8 mouse cellular contexts compared by ENCODE assay signal in genomic region chr5:145230641-145231040, GRCm38 (mm10). TPM values are rescaled to one million over a fixed set of nuclear protein-coding genes. Genes with fewer than 3 reads are reported as not detected.
DNase-seq lines count a peak whose midpoint lies in the region; ATAC-seq and TF ChIP-seq lines count a peak whose summit lies in the region.

No protein-coding gene starts in this region.

- no peak for TF ChIP-seq EP300 in liver, postnatal 0 days (IDR thresholded peaks at IDR 0.05; ENCODE audit: low read depth)

- 89% methylated on average over 4 of the region's 4 CpGs for WGBS in intestine, embryonic 14.5 days
- WGBS in liver, postnatal 0 days (ENCODE audit: insufficient replicate concordance) = 79% methylated on average over 4 of the region's 4 CpGs

- H3K4me2 ChIP-seq in intestine, embryonic 14.5 days (ENCODE audit: low read length) = peak overlapping the region; percentile 82
- H3K4me2 ChIP-seq in liver, postnatal 0 days (ENCODE audit: low read depth, low read length) = peak overlapping the region; percentile 82

- H3K36me3 ChIP-seq in erythroblast, embryonic 14.5 days (ENCODE audit: control insufficient read depth) = peaks cover 26% of the 10 kb centered on the region
- H3K36me3 ChIP-seq in intestine, embryonic 14.5 days (ENCODE audit: control insufficient read depth, insufficient read depth, low read length) = peaks cover 24% of the 10 kb centered on the region
- peaks cover 24% of the 10 kb centered on the region for H3K36me3 ChIP-seq in liver, postnatal 0 days (replicated peaks; ENCODE audit: insufficient read depth, low read length)

- H3K27me3 ChIP-seq in erythroblast, embryonic 14.5 days (ENCODE audit: control insufficient read depth) = no peaks in the 10 kb centered on the region
- no peaks in the 10 kb centered on the region for H3K27me3 ChIP-seq in intestine, embryonic 14.5 days (replicated peaks; ENCODE audit: control insufficient read depth, insufficient read depth, low read length)
- H3K27me3 ChIP-seq in liver, postnatal 0 days (ENCODE audit: insufficient read depth, low read length) = no peaks in the 10 kb centered on the region

- no peak for TF ChIP-seq POLR2A in bone marrow macrophage, adult 2 months (IDR thresholded peaks at IDR 0.05; ENCODE audit: borderline replicate concordance, low read depth, low read length)

- DNase-seq in intestine, embryonic 14.5 days (ENCODE audit: low spot score) = no peak
- no peak for DNase-seq in liver, postnatal 0 days
- DNase-seq in spleen, postnatal 10 days (ENCODE audit: low spot score in 2 of 2) = no peak
- DNase-seq in cerebellum, postnatal 4 days (ENCODE audit: low spot score in 2 of 2) = no peak
- DNase-seq in cerebellum, postnatal 25 days = no peak

- no peaks in the 10 kb centered on the region for H3K9me3 ChIP-seq in erythroblast, embryonic 14.5 days (ENCODE audit: control insufficient read depth, low read length)
- no peaks in the 10 kb centered on the region for H3K9me3 ChIP-seq in intestine, embryonic 14.5 days (ENCODE audit: control insufficient read depth, low read length)
- no peaks in the 10 kb centered on the region for H3K9me3 ChIP-seq in liver, postnatal 0 days (ENCODE audit: low read length)

- no peak for TF ChIP-seq CTCF in bone marrow macrophage, adult 2 months (IDR thresholded peaks at IDR 0.05; ENCODE audit: low read depth, low read length)
- no peak for TF ChIP-seq CTCF in liver, postnatal 0 days (IDR thresholded peaks at IDR 0.05; ENCODE audit: low read depth)

- peak overlapping the region; percentile 73 for H3K4me3 ChIP-seq in erythroblast, embryonic 14.5 days (replicated peaks)
- peak overlapping the region; percentile 68; the same call in 1 of the 2 replicates for H3K4me3 ChIP-seq in bone marrow macrophage, adult 2 months (ENCODE audit: insufficient read depth, low read length)
- H3K4me3 ChIP-seq in intestine, embryonic 14.5 days (ENCODE audit: low read depth, low read length) = peak overlapping the region; percentile 97; the same call in 1 of the 2 replicates
- 0 out of 2 replicates have a peak overlapping the region, but pooled peaks have one; percentile 99 for H3K4me3 ChIP-seq in liver, postnatal 0 days (ENCODE audit: low read depth, low read length)

- peak overlapping the region; percentile 98; the same call in 1 of the 2 replicates for H3K9ac ChIP-seq in intestine, embryonic 14.5 days (ENCODE audit: low read length)
- H3K9ac ChIP-seq in liver, postnatal 0 days (replicated peaks) = peak overlapping the region; percentile 99; the same call in 1 of the 2 replicates

- peaks cover 29% of the 10 kb centered on the region for H3K4me1 ChIP-seq in erythroblast, embryonic 14.5 days (ENCODE audit: control insufficient read depth)
- peaks cover 8% of the 10 kb centered on the region; the same call in 1 of the 2 replicates for H3K4me1 ChIP-seq in bone marrow macrophage, adult 2 months (ENCODE audit: control insufficient read depth, insufficient read depth, low read length)
- H3K4me1 ChIP-seq in intestine, embryonic 14.5 days (replicated peaks; ENCODE audit: control insufficient read depth, insufficient read depth, low read length) = peaks cover 12% of the 10 kb centered on the region; the same call in 1 of the 2 replicates
- peaks cover 8% of the 10 kb centered on the region for H3K4me1 ChIP-seq in liver, postnatal 0 days (ENCODE audit: insufficient read depth)

- no peak for ATAC-seq in erythroblast, adult 5-6 weeks (replicated peaks; ENCODE audit: low FRiP score, poor library complexity, severe bottlenecking)
- ATAC-seq in intestine, embryonic 14.5 days (replicated peaks; ENCODE audit: low FRiP score, low TSS enrichment, low read depth) = no peak
- ATAC-seq in liver, postnatal 0 days = no peak

- peak overlapping the region; percentile 92 for H3K27ac ChIP-seq in bone marrow macrophage, adult 2 months (ENCODE audit: insufficient read depth, low read depth, low read length)
- H3K27ac ChIP-seq in intestine, embryonic 14.5 days (ENCODE audit: low read depth) = no peak overlapping the region
- peak overlapping the region; percentile 99 for H3K27ac ChIP-seq in liver, postnatal 0 days (ENCODE audit: low read depth)

RNA-seq across cellular contexts. Expression of gene Zfp655, which starts 0.9 kb away (rescaled TPM):
- polyA plus RNA-seq in erythroblast, embryonic 14.5 days (2012) = 0.87 and 1.1 TPM in 2 replicates
- total RNA-seq in erythroblast, adult 5-6 weeks (2015; ENCODE audit: low replicate concordance) = 24.8 and 33.9 TPM in 2 replicates
- 36.8 and 44.6 TPM in 2 replicates for total RNA-seq in erythroblast, adult 5-6 weeks (2017; ENCODE audit: low replicate concordance)
- 26.7 and 27.5 TPM in 2 replicates for polyA plus RNA-seq in bone marrow macrophage, adult 2 months (2012; ENCODE audit: insufficient read depth, insufficient read length, missing spikeins)
- 35.9 and 42.2 TPM in 2 replicates for polyA plus RNA-seq in intestine, embryonic 14.5 days (2014; fragmentation: Nextera tagmentation; extraction: Ambion mirVana)
- polyA plus RNA-seq in liver, postnatal 0 days (2015; fragmentation: Nextera tagmentation; extraction: Ambion mirVana) = 25.4 and 27.4 TPM in 2 replicates

RNA-seq across cellular contexts. Expression of gene Zkscan5, which starts 26.3 kb away (rescaled TPM):
- polyA plus RNA-seq in erythroblast, embryonic 14.5 days (2012) = 0.13 and 0.15 TPM in 2 replicates
- 4.4 TPM in 1 of 2 replicates, not detected in the other for total RNA-seq in erythroblast, adult 5-6 weeks (2015; ENCODE audit: low replicate concordance)
- 3.9 and 8.9 TPM in 2 replicates for total RNA-seq in erythroblast, adult 5-6 weeks (2017; ENCODE audit: low replicate concordance)
- 7.8 and 9.5 TPM in 2 replicates for polyA plus RNA-seq in bone marrow macrophage, adult 2 months (2012; ENCODE audit: insufficient read depth, insufficient read length, missing spikeins)
- polyA plus RNA-seq in intestine, embryonic 14.5 days (2014; fragmentation: Nextera tagmentation; extraction: Ambion mirVana) = 13.1 and 13.6 TPM in 2 replicates
- 2.8 and 3.8 TPM in 2 replicates for polyA plus RNA-seq in liver, postnatal 0 days (2015; fragmentation: Nextera tagmentation; extraction: Ambion mirVana)

RNA-seq across cellular contexts. Expression of gene Zkscan14, which starts 29.0 kb away (rescaled TPM):
- polyA plus RNA-seq in erythroblast, embryonic 14.5 days (2012) = 1.3 and 2.0 TPM in 2 replicates
- 10.6 and 12.3 TPM in 2 replicates for total RNA-seq in erythroblast, adult 5-6 weeks (2015; ENCODE audit: low replicate concordance)
- total RNA-seq in erythroblast, adult 5-6 weeks (2017; ENCODE audit: low replicate concordance) = 38.9 and 39.4 TPM in 2 replicates
- 8.0 and 8.4 TPM in 2 replicates for polyA plus RNA-seq in bone marrow macrophage, adult 2 months (2012; ENCODE audit: insufficient read depth, insufficient read length, missing spikeins)
- polyA plus RNA-seq in intestine, embryonic 14.5 days (2014; fragmentation: Nextera tagmentation; extraction: Ambion mirVana) = 8.5 and 9.1 TPM in 2 replicates
- 5.0 and 5.5 TPM in 2 replicates for polyA plus RNA-seq in liver, postnatal 0 days (2015; fragmentation: Nextera tagmentation; extraction: Ambion mirVana)

RNA-seq across cellular contexts. Expression of gene Atp5j2, which starts 38.8 kb away (rescaled TPM):
- polyA plus RNA-seq in erythroblast, embryonic 14.5 days (2012) = 8.3 and 21.1 TPM in 2 replicates
- 78.0 and 168 TPM in 2 replicates for total RNA-seq in erythroblast, adult 5-6 weeks (2015; ENCODE audit: low replicate concordance)
- 43.4 and 55.3 TPM in 2 replicates for total RNA-seq in erythroblast, adult 5-6 weeks (2017; ENCODE audit: low replicate concordance)
- 271 and 314 TPM in 2 replicates for polyA plus RNA-seq in bone marrow macrophage, adult 2 months (2012; ENCODE audit: insufficient read depth, insufficient read length, missing spikeins)
- 681 and 724 TPM in 2 replicates for polyA plus RNA-seq in intestine, embryonic 14.5 days (2014; fragmentation: Nextera tagmentation; extraction: Ambion mirVana)
- 411 and 425 TPM in 2 replicates for polyA plus RNA-seq in liver, postnatal 0 days (2015; fragmentation: Nextera tagmentation; extraction: Ambion mirVana)

RNA-seq across cellular contexts. Expression of gene Zscan25, which starts 49.7 kb away (rescaled TPM):
- 1.3 and 1.7 TPM in 2 replicates for polyA plus RNA-seq in erythroblast, embryonic 14.5 days (2012)
- total RNA-seq in erythroblast, adult 5-6 weeks (2015; ENCODE audit: low replicate concordance) = 0.63 and 1.7 TPM in 2 replicates
- 2.4 TPM in 1 of 2 replicates, not detected in the other for total RNA-seq in erythroblast, adult 5-6 weeks (2017; ENCODE audit: low replicate concordance)
- polyA plus RNA-seq in bone marrow macrophage, adult 2 months (2012; ENCODE audit: insufficient read depth, insufficient read length, missing spikeins) = 6.9 and 7.7 TPM in 2 replicates
- 0.26 and 0.42 TPM in 2 replicates for polyA plus RNA-seq in intestine, embryonic 14.5 days (2014; fragmentation: Nextera tagmentation; extraction: Ambion mirVana)
- 0.22 and 0.25 TPM in 2 replicates for polyA plus RNA-seq in liver, postnatal 0 days (2015; fragmentation: Nextera tagmentation; extraction: Ambion mirVana)

Comparison
In these comparisons a context has a peak if more than half of its experiments do, and no peak if none do; other contexts are left out.
1. RNA of gene Zfp655, which starts 0.9 kb away (polyA plus RNA-seq): 35.9 to 42.2 TPM in intestine, embryonic 14.5 days, 26.7 to 27.5 TPM in bone marrow macrophage, adult 2 months and 25.4 to 27.4 TPM in liver, postnatal 0 days; 0.87 to 1.1 TPM in erythroblast, embryonic 14.5 days; every median in the first group is over 10 times any median in the second.
2. Peak in every context shown above with its lines, with median percentiles within 50 percentile points of each other: H3K4me3 ChIP-seq.